Mouse (Mus musculus) hindbrain, embryonic 11.5 days (tissue): ENCODE measurements at regions not wholly inside any gene's neighbourhood (a gene's known extent, or its start where the extent isn't known, plus 50 kb on each side); places are given as distances from the start of the nearest gene placed in this dataset.

Experiments
- ATAC-seq: fragments of 200-750 bp; cut with Nextera tagmentation; 2 replicates; pipeline ENCODE4 v1.8.0; 2017; ENCODE audit warnings: mild to moderate bottlenecking, moderate TSS enrichment, moderate library complexity; ENCODE audit not compliant: low FRiP score
- DNase-seq: peaks from one replicate; pipeline ENCODE4 v3.0.0-alpha.2; 2015; ENCODE audit warnings: low spot score
- H3K27ac ChIP-seq: fragments of 300-500 bp; sonication (generic); 2 replicates; pipeline ENCODE4 v1.5.1; 2014; ENCODE audit warnings: mild to moderate bottlenecking, low read depth, low read length
- H3K27me3 ChIP-seq: fragments of 300-500 bp; sonication (generic); 2 replicates; pipeline ENCODE4 v1.6.1; 2014; ENCODE audit warnings: mild to moderate bottlenecking, low read length, moderate library complexity, mixed read lengths; ENCODE audit not compliant: control insufficient read depth, insufficient read depth
- H3K36me3 ChIP-seq: fragments of 300-500 bp; sonication (generic); 2 replicates; pipeline ENCODE4 v1.6.1; 2014; ENCODE audit warnings: mild to moderate bottlenecking, low read length, moderate library complexity, mixed read lengths; ENCODE audit not compliant: control insufficient read depth, insufficient read depth
- H3K4me1 ChIP-seq: fragments of 300-500 bp; sonication (generic); replicated peaks from 2 replicates; pipeline ENCODE4 v1.6.1; 2014; ENCODE audit warnings: low read length, mixed read lengths; ENCODE audit not compliant: control insufficient read depth, insufficient read depth
- H3K4me2 ChIP-seq: fragments of 300-500 bp; sonication (generic); replicated peaks from 2 replicates; pipeline ENCODE4 v1.6.1; 2014; ENCODE audit warnings: mild to moderate bottlenecking, low read depth, low read length
- H3K4me3 ChIP-seq: fragments of 300-500 bp; sonication (generic); 2 replicates; pipeline ENCODE4 v1.5.1; 2014; ENCODE audit warnings: low read depth, low read length
- H3K9ac ChIP-seq: fragments of 300-500 bp; sonication (generic); 2 replicates; pipeline ENCODE4 v1.6.1; 2014; ENCODE audit warnings: low read depth, low read length
- H3K9me3 ChIP-seq: fragments of 300-500 bp; sonication (generic); 2 replicates; pipeline ENCODE4 v1.6.1; 2016; ENCODE audit warnings: low read length; ENCODE audit not compliant: control insufficient read depth
- WGBS: fragments of 180-500 bp; shearing (Covaris S2); extraction: QIAGEN DNeasy Blood & Tissue Kit; methylation state at CpG from one replicate; pipeline ENCODE4 v1.1.7; 2014; 5-methylcytosine and 5-hydroxymethylcytosine counted together

- H3K4me3 ChIP-seq: no peak overlapping the region
- H3K4me1 ChIP-seq: no peaks in the 10 kb centered on the region
- no peak overlapping the region for H3K27ac ChIP-seq
- no peak overlapping the region for H3K4me2 ChIP-seq
- H3K27me3 ChIP-seq: no peaks in the 10 kb centered on the region
- no peak for ATAC-seq
- H3K36me3 ChIP-seq: no peaks in the 10 kb centered on the region
- no peak overlapping the region for H3K9ac ChIP-seq
- no peaks in the 10 kb centered on the region for H3K9me3 ChIP-seq
- 78% methylated on average over 2 of the region's 2 CpGs for WGBS
- DNase-seq: no peak
Observed at GRCm38 (mm10) chr4:30408525-30408924, 1555.4 kb upstream of the Map3k7 start.

- no peaks in the 10 kb centered on the region for H3K4me1 ChIP-seq
- no peak overlapping the region for H3K9ac ChIP-seq
- H3K27me3 ChIP-seq: no peaks in the 10 kb centered on the region
- WGBS: 76% methylated on average over 6 of the region's 6 CpGs
- H3K4me3 ChIP-seq: no peak overlapping the region
- H3K9me3 ChIP-seq: no peaks in the 10 kb centered on the region
- H3K36me3 ChIP-seq: no peaks in the 10 kb centered on the region
- H3K27ac ChIP-seq: no peak overlapping the region
- ATAC-seq: no peak
- H3K4me2 ChIP-seq: no peak overlapping the region
- DNase-seq: no peak
Observed at GRCm38 (mm10) chr4:30447644-30448043, 1516.3 kb upstream of the Map3k7 start.

GRCm38 (mm10) chr4:30450395-30450794 is 1513.5 kb upstream of the Map3k7 start:
- Histone ChIP-seq H3K4me1 (no peaks in the 10 kb centered on the region), H3K9me3 (no peaks in the 10 kb centered on the region), H3K9ac (no peak overlapping the region), H3K27me3 (no peaks in the 10 kb centered on the region), H3K4me2 (no peak overlapping the region), H3K4me3 (no peak overlapping the region), H3K27ac (no peak overlapping the region), H3K36me3 (no peaks in the 10 kb centered on the region)
- 71% methylated on average over 1 of the region's 1 CpGs for WGBS
- ATAC-seq: no peak
- no peak for DNase-seq

- no peak overlapping the region for H3K4me2 ChIP-seq
- WGBS: 79% methylated on average over 4 of the region's 4 CpGs
- H3K9ac ChIP-seq: no peak overlapping the region
- no peaks in the 10 kb centered on the region for H3K4me1 ChIP-seq
- no peaks in the 10 kb centered on the region for H3K36me3 ChIP-seq
- no peaks in the 10 kb centered on the region for H3K27me3 ChIP-seq
- H3K9me3 ChIP-seq: no peaks in the 10 kb centered on the region
- no peak for DNase-seq
- H3K27ac ChIP-seq: no peak overlapping the region
- no peak overlapping the region for H3K4me3 ChIP-seq
- ATAC-seq: no peak
Observed at GRCm38 (mm10) chr4:30467336-30467933, 1496.5 kb upstream of the Map3k7 start.

- Histone ChIP-seq H3K27ac (no peak overlapping the region), H3K4me1 (no peaks in the 10 kb centered on the region), H3K9ac (no peak overlapping the region), H3K4me3 (no peak overlapping the region), H3K4me2 (no peak overlapping the region), H3K27me3 (no peaks in the 10 kb centered on the region), H3K9me3 (no peaks in the 10 kb centered on the region), H3K36me3 (no peaks in the 10 kb centered on the region)
- no peak for ATAC-seq
- 17% methylated on average over 1 of the region's 1 CpGs for WGBS
- DNase-seq: no peak
Observed at GRCm38 (mm10) chr4:30476621-30477020, 1487.3 kb upstream of the Map3k7 start.

GRCm38 (mm10) chr4:30500067-30500670 is 1463.7 kb upstream of the Map3k7 start:
- 33% methylated on average over 1 of the region's 1 CpGs for WGBS
- Histone ChIP-seq H3K9ac (no peak overlapping the region), H3K9me3 (no peaks in the 10 kb centered on the region), H3K4me1 (no peaks in the 10 kb centered on the region), H3K4me2 (no peak overlapping the region), H3K36me3 (no peaks in the 10 kb centered on the region), H3K27ac (no peak overlapping the region), H3K4me3 (no peak overlapping the region), H3K27me3 (no peaks in the 10 kb centered on the region)
- ATAC-seq: peak; percentile 83
- DNase-seq: peak; percentile 21
